Mouse (Mus musculus) right cerebral cortex, postnatal 25 days (tissue): ENCODE measurements around the gene Kncn.
A peak's percentile ranks its signal among the peaks of the same experiment; 100 is the strongest.

Experiments
- DNase-seq: peaks from one replicate; pipeline ENCODE4 v3.0.0; 2022

Gene Kncn

GRCm38 (mm10) chr4:115937061-115937976 lies 53.1 kb downstream of the Kncn start:
- no peak for DNase-seq

DNA sequence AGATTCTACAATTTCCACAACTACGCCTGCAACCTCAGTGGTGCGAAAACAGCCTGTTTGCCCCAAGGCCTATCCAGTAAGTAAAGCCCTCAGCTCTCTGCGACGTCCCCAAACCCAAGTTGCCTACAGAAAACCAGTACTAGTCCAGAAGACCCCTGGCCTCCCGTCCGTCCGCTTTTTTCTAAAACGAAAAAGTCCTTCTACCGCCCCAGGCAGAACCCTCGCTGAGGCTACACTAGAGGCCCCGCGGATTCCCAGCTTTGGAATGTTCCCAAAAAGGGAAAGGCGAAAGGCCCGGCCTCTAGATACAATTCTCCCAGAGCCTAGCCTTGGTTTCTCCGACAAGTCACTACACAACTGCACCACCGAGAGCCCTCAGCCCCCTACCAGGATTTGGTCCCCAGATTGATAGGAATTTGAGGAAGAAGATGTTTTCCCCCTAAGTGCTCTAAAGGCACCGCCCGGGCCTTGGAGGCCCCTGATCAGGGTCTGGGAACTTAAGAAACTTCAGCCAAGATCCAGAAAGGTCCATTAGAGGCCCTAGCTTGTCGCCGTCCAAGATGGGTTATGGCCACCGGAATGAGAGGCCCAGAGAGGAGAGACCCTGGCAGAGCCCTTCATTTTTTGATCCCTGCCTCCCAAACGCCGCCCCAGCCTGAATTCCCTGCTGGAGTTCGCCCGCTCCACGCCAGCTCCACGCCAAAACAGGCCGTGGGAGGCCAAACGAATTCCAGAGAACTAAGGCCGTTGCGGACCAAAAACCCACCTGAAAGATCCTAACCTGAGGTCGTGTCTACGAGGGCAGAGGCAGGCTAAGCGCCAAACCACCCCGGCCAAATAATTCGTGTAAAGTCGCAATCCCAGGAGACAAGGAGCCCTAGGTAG lies 54.3 kb downstream of the Kncn start:
- DNase-seq, result peak; percentile 55
